ENCODE assay signal across 9 mouse cellular contexts in genomic region chr11:82514526-82515144, GRCm38 (mm10).
DNase-seq lines count a peak whose midpoint lies in the region; ATAC-seq lines count a peak whose summit lies in the region.
"Had no signal": no experiment of that assay in that cellular context is flagged by ENCODE, and none has a peak within 500 bp of the region (broad histone marks: within the 10 kb centered on the region; RNA-seq: fewer than 3 reads in every experiment).

No protein-coding gene starts in this region.

- no peaks in the 10 kb centered on the region for H3K9me3 ChIP-seq in liver, embryonic 11.5 days (ENCODE audit: control insufficient read depth, low read length)
- H3K9me3 ChIP-seq in liver, embryonic 12.5 days (replicated peaks), result no peaks in the 10 kb centered on the region

- H3K4me1 ChIP-seq in liver, embryonic 11.5 days (replicated peaks; ENCODE audit: control insufficient read depth, insufficient read depth, low read length), result no peaks in the 10 kb centered on the region
- no peaks in the 10 kb centered on the region for H3K4me1 ChIP-seq in liver, embryonic 12.5 days

- no peak overlapping the region for H3K4me3 ChIP-seq in liver, embryonic 11.5 days (ENCODE audit: low read depth, low read length)
- H3K4me3 ChIP-seq in liver, embryonic 12.5 days, result no peak overlapping the region

- no peak overlapping the region for H3K9ac ChIP-seq in liver, embryonic 11.5 days (ENCODE audit: low read depth, low read length)
- H3K9ac ChIP-seq in liver, embryonic 12.5 days, result no peak overlapping the region

- H3K4me2 ChIP-seq in liver, embryonic 11.5 days, result no peak overlapping the region
- no peak overlapping the region for H3K4me2 ChIP-seq in liver, embryonic 12.5 days

- WGBS in liver, embryonic 11.5 days, result 84% methylated on average over 4 of the region's 4 CpGs
- WGBS in liver, embryonic 12.5 days (ENCODE audit: insufficient replicate concordance), result 66% methylated on average over 4 of the region's 4 CpGs

- H3K27me3 ChIP-seq in liver, embryonic 11.5 days (replicated peaks; ENCODE audit: control insufficient read depth, insufficient read depth, low read length), result no peaks in the 10 kb centered on the region
- H3K27me3 ChIP-seq in liver, embryonic 12.5 days (replicated peaks), result no peaks in the 10 kb centered on the region

- no peak overlapping the region for H3K27ac ChIP-seq in liver, embryonic 11.5 days (ENCODE audit: low read depth, low read length)
- H3K27ac ChIP-seq in liver, embryonic 12.5 days, result no peak overlapping the region

- no peak for ATAC-seq in liver, embryonic 11.5 days (replicated peaks; ENCODE audit: low FRiP score)
- no peak for ATAC-seq in liver, embryonic 12.5 days
- ATAC-seq: midbrain, embryonic 16.5 days had no signal

- no peaks in the 10 kb centered on the region for H3K36me3 ChIP-seq in liver, embryonic 11.5 days (ENCODE audit: control insufficient read depth, insufficient read depth, low read length)
- no peaks in the 10 kb centered on the region for H3K36me3 ChIP-seq in liver, embryonic 12.5 days

- DNase-seq in adrenal gland, postnatal 14 days, result peak; percentile 47
- DNase-seq in adrenal gland, adult 2 months, result no peak
- DNase-seq in liver, embryonic 11.5 days (ENCODE audit: low spot score), result peak; percentile 36
- DNase-seq in c-Kit-positive CD71-positive TER-119-negative erythroid progenitor cells, embryonic 14.5 days (ENCODE audit: low read depth), result peak; percentile 3
- DNase-seq in kidney, postnatal 36 days, result peak; percentile 5 to 60
- no peak for DNase-seq in right cerebral cortex, adult 2 months (ENCODE audit: low spot score in 2 of 2)
- DNase-seq in frontal cortex, postnatal 25 days (ENCODE audit: low spot score in 2 of 2), result no peak

Comparison
In these comparisons a context has a peak if more than half of its experiments do, and no peak if none do; other contexts are left out.
1. DNase-seq: peak in adrenal gland, postnatal 14 days (single experiment), liver, embryonic 11.5 days (single experiment), c-Kit-positive CD71-positive TER-119-negative erythroid progenitor cells, embryonic 14.5 days (single experiment) and kidney, postnatal 36 days (2 of 2); none in adrenal gland, adult 2 months (single experiment), right cerebral cortex, adult 2 months (0 of 2) and frontal cortex, postnatal 25 days (0 of 2).